Mouse (Mus musculus): ENCODE measurements around the gene Grid2.

Gene Grid2

DNA sequence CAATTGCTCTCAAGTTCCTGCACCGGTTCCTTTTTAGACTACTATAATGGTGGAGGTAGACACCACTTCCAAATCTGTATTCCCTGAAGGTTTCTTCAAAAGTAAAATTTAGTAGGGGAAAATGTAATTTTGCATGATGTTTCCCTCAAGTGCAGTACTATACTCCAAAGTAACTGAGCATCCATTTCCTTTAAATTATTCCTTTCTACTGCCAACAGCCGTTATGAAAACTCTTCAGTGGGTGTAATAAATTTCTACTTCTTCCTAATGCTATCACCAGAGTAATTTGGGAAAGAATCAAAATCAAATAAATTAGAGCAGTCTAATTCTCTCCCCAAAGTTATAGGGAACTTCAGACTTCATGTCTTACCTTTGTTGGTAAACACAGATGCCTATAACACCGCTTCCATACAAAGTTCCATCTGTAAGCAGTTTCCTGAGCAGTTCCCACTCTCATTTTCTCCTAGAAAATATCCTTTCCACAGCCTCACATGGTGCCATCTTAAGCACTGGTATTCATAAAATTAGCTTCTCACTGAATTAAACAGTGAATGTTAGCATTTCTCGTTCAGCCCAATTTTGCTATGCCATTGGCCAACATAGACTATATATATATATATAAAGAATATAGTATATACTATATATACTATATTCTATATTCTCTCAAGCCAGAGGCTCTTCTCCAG, 1142.9 kb downstream of the Grid2 start:
- DNase-seq: no peak

DNA sequence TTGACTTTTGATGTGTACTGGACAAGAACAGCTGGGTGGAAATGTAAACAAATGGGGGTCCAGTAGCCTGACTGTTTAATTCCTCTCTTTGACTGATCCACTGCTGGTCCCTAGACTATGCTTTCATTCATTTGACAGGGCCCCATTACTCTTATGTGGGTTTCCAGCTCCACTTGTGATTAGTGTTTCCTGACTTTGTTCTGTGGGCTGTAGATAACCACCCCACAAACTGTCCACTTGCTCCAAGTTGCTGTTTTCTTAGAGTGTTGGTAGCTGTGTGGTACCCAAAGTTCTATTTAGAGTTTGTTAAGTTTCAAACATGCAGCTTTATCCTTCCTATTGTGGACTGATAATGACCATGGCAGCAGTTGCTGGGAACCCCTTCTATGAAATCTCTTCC, 1172.0 kb downstream of the Grid2 start:
- no peak for DNase-seq

DNA sequence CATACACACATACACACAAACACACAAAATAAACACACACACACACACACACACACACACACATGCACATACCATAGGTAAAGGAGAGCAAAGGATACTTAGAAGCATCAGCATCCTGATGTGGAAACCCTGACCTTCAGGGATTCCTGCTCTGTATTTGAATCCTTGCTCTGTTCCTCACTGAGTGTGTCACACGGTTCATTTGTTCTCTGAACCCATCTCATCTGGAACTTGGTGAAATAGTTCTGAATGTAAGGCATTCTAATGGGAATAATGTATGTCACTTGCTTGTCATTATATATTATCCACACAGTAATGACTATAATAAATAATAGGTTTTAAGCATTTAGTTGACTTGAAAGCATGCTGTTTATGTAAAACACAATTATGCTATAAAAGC, 1173.2 kb downstream of the Grid2 start:
- DNase-seq: no peak

DNA sequence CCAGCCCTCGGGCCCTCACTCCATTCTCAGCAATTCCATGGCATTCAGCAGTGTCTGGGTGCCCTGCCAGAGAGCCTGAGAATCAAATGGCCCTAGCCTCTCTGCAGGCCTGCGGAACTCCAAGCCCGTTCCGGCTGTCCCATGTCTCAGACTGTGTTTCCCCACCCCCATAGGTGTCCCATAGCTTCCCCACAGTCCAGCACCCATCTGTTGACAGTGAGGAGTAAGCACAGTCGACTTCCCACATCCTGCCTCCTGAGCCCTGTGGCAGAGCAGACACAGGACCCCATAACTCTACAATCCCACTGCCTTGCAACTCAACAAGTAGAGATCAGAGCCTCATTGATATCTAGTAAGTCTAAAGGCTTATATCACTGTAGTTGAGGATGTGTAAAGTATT, 1192.5 kb downstream of the Grid2 start:
- DNase-seq: no peak

DNA sequence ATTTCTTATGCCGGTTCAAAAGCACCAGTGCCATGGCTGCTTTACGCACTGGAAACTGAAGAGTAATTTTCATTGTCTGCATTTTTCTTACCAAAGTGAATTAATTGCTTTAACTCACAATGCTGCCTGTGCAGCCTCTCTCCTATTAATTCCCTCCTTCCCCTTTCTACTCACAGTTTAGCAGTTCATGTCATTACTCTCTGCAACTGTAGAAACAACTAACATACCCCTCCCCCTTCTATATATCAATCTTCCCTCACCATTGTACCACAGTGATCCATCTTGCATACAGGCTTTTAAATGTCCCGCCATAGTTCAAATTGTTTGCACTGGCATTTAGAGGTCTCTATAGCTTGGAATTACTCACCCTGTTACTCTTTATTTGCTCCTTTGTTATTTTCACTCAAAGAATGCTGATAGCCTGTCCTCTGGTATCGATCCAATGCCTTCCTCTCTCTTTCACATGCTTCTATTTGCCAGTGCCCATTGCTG, 1193.2 kb downstream of the Grid2 start:
- no peak for DNase-seq

DNA sequence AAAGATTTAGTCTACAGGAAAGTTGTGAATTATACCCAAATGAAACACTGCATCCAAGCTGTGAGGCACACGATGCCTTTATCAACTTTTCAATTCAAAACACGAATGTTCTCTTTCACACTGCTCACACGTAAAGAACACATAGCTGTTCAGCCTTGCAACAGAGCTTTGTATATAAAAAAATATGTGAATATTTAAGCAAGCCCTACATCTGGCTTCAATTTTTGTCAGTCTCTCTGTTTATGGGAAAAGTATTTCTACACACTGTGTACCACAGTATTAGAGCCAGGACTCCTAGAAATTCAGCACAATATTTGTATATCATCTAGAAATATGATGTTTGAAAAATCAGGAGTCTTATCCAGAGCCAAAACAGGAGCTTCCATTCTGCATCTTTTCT, 1195.1 kb downstream of the Grid2 start:
- DNase-seq: no peak

DNA sequence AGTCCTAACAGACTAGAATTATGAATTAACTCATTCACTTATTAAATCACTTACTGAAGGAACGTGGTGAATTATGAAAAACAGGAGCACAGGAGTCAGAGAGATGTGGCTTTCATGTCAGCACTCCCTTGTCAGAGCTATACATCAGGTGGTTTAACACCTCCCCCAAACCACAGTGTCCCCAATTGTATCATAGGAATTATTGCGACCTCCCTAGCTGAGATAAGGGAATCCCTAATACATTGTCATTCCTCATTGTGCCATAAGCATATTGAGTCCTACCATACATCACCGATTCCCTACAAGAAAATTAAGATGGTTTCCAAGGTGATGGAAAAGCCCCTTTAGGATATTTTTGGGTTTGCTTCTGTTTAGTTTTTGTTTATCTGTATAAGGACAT, 1224.2 kb downstream of the Grid2 start:
- no peak for DNase-seq

DNA sequence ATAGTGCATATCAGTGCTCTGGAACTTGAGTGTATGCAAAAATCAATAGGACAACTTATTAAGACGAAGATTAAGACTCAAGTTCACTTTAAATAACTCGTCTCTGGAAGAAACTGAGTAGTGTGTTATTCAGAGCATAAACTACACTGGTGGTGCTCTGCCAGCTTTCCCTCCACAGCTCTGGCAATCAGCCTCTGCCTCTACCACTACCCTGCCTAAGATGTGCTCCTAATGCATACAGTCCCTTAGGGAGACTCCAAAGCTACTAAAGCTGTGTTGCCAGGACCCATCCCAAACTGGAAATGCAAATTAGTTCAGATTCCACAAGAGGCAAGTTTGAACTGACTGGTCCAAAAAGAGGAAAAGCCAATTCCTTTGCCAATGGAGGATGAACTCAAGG, 1224.9 kb downstream of the Grid2 start:
- DNase-seq: no peak

DNA sequence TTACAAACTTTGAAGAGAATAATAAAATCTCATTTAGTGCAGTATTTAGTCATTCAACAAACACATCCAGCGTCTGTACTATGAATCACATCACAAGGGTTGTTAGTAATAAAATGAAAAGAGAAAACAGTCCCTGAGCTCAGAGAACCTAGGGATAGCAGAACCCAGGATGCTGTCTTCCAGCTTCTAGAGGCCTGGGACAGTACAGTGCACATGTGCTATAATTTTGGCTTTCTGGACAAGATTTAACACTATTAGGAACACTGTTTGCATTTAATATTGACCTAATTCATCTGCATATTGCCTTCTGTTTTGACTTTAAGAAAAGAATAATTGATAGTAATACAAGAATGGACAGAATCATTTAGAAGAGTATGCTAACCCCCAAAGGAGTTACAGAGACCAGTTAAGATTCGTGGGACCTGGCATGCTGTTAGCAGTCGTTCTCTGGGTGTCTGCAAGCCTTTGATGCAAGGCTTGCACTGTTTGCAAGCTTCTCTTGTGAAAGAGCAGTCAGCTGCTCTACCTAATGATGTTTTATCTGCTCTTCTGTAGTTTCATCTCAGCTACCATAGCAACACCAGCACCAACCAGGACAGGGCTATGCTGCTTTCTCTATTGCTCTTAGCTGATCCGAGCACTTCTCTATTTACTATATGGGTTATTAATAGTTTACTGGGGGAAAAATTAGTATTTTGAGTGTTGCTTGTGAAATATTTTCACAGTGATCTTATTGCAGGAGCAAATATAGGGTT, 1234.8 kb downstream of the Grid2 start:
- no peak for DNase-seq

DNA sequence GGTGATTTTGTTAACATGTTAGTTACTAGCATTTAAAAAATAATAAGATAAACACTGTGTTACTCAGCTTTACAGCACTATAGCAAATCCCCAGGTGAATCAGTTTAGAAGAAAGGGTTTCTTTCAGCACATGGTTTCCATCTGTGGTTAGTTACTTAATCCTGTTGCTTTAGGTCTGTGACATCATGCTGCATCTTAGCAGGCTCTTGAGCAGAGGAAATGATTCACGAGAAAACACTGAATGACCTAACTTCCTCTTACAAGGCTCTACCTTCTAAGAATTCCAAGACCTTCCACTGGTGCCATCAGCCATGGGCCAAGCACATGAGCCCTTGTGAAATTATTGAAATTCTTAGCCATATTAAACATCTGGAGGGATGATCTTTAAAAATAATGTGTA, 1248.7 kb downstream of the Grid2 start:
- no peak for DNase-seq

DNA sequence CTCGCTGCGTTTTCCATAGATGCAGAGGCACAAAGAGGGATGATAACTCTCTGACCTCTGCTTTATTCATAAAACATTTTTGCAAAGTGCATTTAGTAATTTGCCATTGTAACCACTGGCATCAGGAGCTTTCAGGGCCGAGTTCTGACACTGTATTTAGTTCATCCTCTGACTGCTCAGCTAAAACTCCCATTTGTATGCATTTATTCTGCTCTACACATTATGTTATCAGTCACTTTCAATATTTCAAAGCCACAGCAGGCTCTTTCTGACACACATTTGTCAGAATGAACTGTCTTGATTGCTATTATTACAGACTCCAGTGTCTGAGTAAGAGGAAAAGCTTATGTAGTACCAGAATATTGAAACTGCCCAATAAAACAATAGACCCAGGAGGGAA, 1286.5 kb downstream of the Grid2 start:
- no peak for DNase-seq

DNA sequence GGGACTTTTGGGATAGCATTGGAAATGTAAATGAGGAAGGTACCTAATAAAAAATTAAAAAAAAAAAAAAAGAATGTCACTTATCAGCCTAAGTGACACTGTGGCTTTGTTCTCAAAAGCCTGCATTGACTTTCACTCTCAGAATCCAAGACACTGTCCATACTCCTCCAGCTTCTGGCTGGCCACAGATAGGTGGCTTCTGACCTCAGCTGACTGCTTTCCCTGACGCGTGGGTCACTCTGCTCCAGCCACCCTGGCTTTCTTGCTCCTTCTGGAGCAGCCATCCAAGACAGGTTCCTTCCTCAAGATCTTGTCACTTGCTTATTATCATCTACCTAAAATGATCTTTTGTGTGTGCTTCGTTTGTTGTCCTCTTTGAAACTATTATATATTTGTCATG, 1298.0 kb downstream of the Grid2 start:
- no peak for DNase-seq

DNA sequence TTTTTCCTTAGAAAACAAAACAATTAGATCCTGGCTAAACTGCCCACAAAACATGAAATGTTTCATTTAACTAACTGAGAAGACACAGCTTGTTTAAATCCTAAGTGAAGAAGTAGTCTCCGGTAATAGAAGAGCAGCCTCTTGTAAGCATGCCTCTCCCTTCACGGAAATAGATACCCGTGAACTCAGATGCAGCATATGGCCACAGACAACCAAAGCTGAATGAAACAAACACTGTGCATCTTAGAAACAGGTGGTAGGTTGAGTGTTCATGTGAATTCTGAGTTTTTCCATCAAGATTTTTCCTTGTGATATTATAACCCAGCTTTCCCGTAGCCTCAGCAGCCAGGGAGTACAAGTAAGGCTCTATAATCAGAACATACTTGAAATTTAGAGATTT, 1299.5 kb downstream of the Grid2 start:
- no peak for DNase-seq

DNA sequence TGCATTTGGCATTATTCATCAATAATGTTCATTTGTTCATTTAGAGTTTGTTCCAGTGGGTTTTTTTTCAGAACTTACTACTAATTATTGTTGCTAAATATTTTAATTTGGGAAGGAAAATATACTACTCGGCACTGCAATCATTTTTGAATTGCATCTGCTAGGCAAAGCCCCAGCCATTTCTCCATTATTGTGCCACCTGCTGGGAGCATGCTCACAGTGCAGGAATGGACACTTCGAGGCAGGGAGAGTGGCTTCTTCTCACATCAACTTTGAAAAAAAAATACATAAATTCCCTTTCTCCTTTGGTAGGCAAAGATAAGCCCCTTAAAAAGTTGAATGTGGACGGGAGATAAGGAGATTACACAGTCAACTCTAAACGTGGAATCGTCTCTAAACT, 1312.9 kb downstream of the Grid2 start:
- DNase-seq: peak; percentile 6

DNA sequence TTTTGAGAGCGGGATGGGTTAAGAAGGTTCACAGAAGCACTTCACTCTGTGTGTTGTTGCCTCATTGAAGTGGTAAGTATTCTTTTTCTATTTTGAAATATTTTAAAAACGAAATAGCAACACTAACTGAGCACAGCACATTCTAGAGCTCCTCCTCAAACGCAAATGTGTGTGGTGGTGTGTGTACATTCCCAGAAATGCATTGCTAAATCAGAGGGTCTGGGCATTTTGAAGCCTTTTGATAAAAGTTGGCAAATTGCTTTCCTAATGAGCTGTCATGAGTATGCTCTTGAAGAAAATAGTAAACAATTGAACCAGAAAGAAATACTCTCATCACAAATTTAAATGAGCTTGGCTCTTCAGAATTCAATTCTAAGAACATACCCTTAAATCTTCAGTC, 1325.7 kb downstream of the Grid2 start:
- DNase-seq: no peak

DNA sequence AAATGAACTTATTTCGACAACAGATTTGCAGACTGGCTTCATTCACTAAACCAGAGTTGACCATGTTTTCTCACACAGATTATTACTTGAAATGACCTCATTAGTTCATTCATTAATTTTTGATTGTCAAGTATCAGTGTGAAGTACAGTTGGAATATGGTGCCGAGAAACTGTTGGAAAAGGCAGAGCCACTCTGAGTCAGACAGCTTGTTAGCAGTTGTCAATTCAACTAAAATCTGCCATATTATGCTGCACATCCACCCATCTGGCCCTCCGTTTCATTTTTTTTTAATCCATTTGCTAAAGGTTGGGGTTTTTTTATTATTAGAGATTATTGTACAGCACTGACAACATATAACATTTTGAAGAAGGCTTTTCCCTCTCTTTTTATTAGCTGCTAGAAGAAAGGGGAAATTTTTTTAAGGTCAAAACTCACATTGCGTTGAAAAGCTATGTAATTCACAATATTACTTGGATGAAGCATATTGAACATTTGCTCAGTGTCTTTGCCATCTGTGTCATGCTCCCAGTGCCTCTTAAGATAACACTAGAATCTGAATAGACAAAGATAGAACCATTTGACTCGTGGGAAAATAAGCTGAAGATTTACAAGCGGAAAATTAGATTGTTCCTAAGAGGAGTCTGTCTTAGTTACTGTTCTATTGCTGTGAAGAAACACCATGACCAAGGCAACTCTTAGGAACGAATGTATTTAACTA, 1333.0 kb downstream of the Grid2 start:
- no peak for DNase-seq

DNA sequence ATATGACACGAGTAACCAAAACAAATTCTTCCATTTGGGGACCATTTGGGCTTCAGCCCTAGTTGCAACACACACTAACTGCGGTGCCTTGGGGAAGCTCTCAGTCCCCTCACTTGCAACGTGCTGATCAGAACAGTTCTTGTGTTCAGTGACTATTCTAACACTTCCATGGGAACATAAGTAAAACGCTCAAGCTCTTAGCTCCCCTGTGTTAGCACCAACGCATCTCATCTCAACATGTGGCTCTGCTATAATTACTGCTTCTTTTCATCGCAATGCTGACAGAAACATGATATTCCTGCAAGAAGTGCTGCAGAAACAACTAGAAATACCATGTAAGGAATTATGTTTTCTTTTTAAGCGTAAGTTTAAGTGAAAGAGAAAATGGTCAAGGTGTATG, 1340.6 kb downstream of the Grid2 start:
- DNase-seq: no peak

DNA sequence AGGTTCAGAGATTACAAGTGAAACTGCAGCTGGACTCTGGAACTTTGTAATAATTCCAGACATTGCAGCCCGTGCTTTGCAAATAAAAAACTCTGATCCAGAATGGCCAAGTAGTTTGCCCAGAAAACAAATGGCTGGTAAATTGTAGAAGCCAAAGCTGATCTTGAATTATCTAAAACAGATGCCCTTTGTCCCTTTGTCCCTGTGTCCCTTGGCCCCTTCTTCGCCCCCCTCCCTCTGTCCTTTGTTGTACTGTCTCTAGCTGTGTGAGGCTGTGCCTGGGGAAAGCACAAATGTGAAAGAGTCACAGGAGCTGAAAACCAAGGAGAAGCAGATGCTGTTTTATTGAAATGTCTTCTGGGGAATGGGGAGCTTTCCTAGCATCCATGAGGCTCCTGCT, 1341.2 kb downstream of the Grid2 start:
- DNase-seq: no peak

DNA sequence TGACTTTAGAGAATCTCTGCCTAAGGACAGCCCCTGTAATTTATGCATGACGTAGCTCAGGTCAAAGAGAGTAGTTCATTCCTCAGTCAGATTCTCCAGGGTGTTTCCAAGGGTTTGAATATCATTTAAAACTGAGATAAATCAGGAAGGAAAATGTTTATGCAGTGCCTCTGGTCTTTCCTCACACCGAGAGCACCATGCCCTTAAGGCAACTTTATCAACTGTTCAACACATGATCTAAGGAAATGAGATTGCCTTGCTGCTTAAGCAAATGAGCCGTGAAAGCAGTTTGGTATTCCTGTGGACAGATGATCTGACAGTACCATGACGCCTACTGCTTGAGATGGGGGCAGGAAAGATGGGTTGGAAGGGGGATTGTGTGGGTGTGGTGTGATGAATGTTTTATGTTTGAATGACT, 1342.5 kb downstream of the Grid2 start:
- DNase-seq: no peak

DNA sequence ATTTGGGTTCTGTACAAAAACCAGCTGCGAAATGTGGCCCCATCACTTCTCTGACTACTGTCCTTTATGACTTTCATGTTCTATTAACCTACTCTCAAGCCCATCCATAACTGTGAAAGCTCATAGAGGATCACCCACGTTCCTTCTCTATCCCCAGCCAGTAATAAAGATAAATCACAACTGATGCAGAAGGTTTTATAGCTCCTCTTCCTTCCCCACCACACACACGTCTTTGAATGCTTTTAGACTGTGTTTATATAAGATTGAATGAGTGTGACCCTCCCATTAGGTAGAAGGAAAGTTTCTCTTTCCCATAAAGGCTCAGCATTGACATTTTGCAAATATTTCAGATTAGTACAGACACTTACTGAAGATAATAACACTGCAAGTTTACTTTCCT, 1350.1 kb downstream of the Grid2 start:
- no peak for DNase-seq

DNA sequence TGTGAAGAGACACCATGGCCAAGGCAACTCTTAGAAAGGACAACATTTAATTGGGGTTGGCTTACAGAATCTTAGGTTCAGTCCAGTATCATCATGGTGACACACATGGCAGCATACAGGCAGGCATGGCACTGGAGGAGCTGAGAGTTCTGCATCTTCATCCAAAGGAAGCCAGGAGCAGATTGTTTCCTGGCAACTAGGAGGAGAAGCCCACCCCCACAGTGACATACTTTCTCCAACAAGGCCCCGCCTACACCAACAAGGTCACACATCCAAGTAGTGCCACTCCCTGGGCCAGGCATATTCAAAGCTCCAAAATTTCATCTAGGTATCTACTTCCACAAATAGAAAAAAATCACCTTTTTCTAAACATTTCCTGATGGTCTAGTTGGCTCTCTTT, 1351.4 kb downstream of the Grid2 start:
- DNase-seq: no peak

DNA sequence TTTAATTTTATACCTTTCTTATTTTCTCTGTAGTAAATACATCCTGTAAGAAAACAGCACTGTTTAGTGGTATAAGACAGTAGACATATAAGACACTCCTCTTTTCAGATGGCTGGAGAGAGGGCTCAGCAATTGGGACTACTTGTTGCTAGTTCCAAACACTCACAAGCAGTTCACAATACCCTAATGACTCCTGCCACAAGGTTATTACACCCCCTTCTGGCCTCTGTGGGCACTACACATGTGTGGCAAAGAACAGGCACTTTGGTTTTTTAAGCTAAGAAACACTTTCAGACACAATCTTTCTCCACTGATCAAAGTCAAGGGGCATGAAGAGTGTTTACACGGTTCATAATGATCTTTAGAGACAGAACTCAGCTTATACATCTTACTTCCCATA, 1352.3 kb downstream of the Grid2 start:
- no peak for DNase-seq

DNA sequence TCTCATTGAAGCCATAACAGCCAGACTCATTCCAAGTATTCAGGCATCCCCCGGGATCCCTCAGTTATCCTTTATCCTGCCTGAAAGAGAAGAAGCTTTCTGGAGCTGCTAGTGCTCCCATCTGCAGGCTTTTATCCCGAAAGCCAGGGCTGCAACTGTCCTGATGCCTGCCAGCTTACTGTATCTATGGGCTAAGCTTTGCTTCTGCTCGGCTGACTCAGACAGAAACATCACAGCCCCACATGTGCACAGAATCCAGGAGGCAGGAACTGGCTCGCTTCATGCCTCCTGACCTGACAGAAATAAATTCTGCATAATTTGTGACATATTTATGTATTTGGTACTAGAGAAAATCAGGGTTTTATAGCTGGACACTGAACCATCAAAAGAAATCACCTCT, 1361.2 kb downstream of the Grid2 start:
- no peak for DNase-seq
